Mouse (Mus musculus) hindbrain, embryonic 15.5 days (tissue): ENCODE results near the gene Ctf1. TPM values are rescaled to one million over a fixed set of nuclear protein-coding genes. Genes with fewer than 3 reads are reported as not detected.

ENCODE experiments used
- ATAC-seq: fragments of 200-750 bp; cut with Nextera tagmentation; 2 replicates; pipeline ENCODE4 v1.8.0; 2017; ENCODE audit warnings: low read depth, moderate number of reproducible peaks, moderate TSS enrichment; ENCODE audit not compliant: low FRiP score
- H3K27ac ChIP-seq: fragments of 300-500 bp; sonication (generic); replicated peaks from 2 replicates; pipeline ENCODE4 v1.5.1; 2015; ENCODE audit warnings: mild to moderate bottlenecking, inconsistent platforms
- H3K27me3 ChIP-seq: fragments of 300-500 bp; sonication (generic); 2 replicates; pipeline ENCODE4 v1.6.1; 2015; ENCODE audit warnings: control low read depth, inconsistent platforms
- H3K36me3 ChIP-seq: fragments of 300-500 bp; sonication (generic); 2 replicates; pipeline ENCODE4 v1.6.1; 2015; ENCODE audit warnings: control low read depth, inconsistent platforms
- H3K4me1 ChIP-seq: fragments of 300-500 bp; sonication (generic); replicated peaks from 2 replicates; pipeline ENCODE4 v1.6.1; 2015; ENCODE audit warnings: control low read depth, inconsistent platforms
- H3K4me2 ChIP-seq: fragments of 300-500 bp; sonication (generic); 2 replicates; pipeline ENCODE4 v1.6.1; 2015; ENCODE audit warnings: moderate library complexity, mild to moderate bottlenecking, inconsistent platforms
- H3K4me3 ChIP-seq: fragments of 300-500 bp; sonication (generic); 2 replicates; pipeline ENCODE4 v1.5.1; 2015; ENCODE audit warnings: mild to moderate bottlenecking, inconsistent platforms
- H3K9ac ChIP-seq: fragments of 300-500 bp; sonication (generic); 2 replicates; pipeline ENCODE4 v1.6.1; 2015; ENCODE audit warnings: inconsistent platforms
- H3K9me3 ChIP-seq: fragments of 300-500 bp; sonication (generic); 2 replicates; pipeline ENCODE4 v1.6.1; 2016; ENCODE audit warnings: control low read depth, inconsistent platforms
- WGBS: fragments of 180-500 bp; shearing (Covaris S2); methylation state at CpG from one replicate; pipeline ENCODE4 v1.1.7; 2015; 5-methylcytosine and 5-hydroxymethylcytosine counted together
- polyA plus RNA-seq: library from polyadenylated mRNA; unstranded; fragments of >200 nt; fragmentation: Nextera tagmentation; extraction: Ambion mirVana; gene quantifications from 2 replicates; pipeline ENCODE4 v1.2.1, GENCODE M21; 2015

Gene Ctf1
- polyA plus RNA-seq, result 3.8 and 5.4 TPM in 2 replicates

GRCm38 (mm10) chr7:127712461-127713385, at the start of gene Ctf1:
Ctf1 (plus strand) TSS chr7:127712736.
- Histone ChIP-seq H3K27me3 (no peaks in the 10 kb centered on the region), H3K4me1 (peaks cover 30% of the 10 kb centered on the region), H3K27ac (peak within 1 kb of the TSS; percentile 68), H3K4me2 (peak within 1 kb of the TSS; percentile 56), H3K36me3 (no peaks in the 10 kb centered on the region), H3K9ac (0 out of 2 replicates have a peak within 1 kb of the TSS, but pooled peaks have one; percentile 4), H3K4me3 (peak within 1 kb of the TSS; percentile 21), H3K9me3 (no peaks in the 10 kb centered on the region)
- WGBS, result 1% methylated on average over 28 of the region's 28 CpGs
- ATAC-seq, result peak; percentile 51

- H3K27ac ChIP-seq, result no peak overlapping the region
- H3K36me3 ChIP-seq, result peaks cover 28% of the 10 kb centered on the region
- H3K4me2 ChIP-seq, result no peak overlapping the region
- H3K9ac ChIP-seq, result no peak overlapping the region
- no peaks in the 10 kb centered on the region for H3K27me3 ChIP-seq
- H3K4me1 ChIP-seq, result no peaks in the 10 kb centered on the region
- no peak overlapping the region for H3K4me3 ChIP-seq
- no peak for ATAC-seq
- 91% methylated on average over 6 of the region's 6 CpGs for WGBS
- no peaks in the 10 kb centered on the region for H3K9me3 ChIP-seq
Observed at GRCm38 (mm10) chr7:127662926-127663325, 49.6 kb upstream of the Ctf1 start.

- 92% methylated on average over 6 of the region's 6 CpGs for WGBS
- no peak overlapping the region for H3K4me3 ChIP-seq
- no peak overlapping the region for H3K27ac ChIP-seq
- ATAC-seq, result no peak
- no peaks in the 10 kb centered on the region for H3K4me1 ChIP-seq
- no peaks in the 10 kb centered on the region for H3K27me3 ChIP-seq
- no peak overlapping the region for H3K9ac ChIP-seq
- H3K36me3 ChIP-seq, result peaks cover 28% of the 10 kb centered on the region
- no peak overlapping the region for H3K4me2 ChIP-seq
- no peaks in the 10 kb centered on the region for H3K9me3 ChIP-seq
Observed at GRCm38 (mm10) chr7:127666066-127666654, 46.4 kb upstream of the Ctf1 start.

GRCm38 (mm10) chr7:127666679-127667078, 45.9 kb upstream of the Ctf1 start:
- WGBS, result 87% methylated on average over 13 of the region's 13 CpGs
- ATAC-seq, result no peak
- peaks cover 28% of the 10 kb centered on the region for H3K36me3 ChIP-seq
- H3K9me3 ChIP-seq, result no peaks in the 10 kb centered on the region
- no peak overlapping the region for H3K27ac ChIP-seq
- H3K4me1 ChIP-seq, result no peaks in the 10 kb centered on the region
- H3K9ac ChIP-seq, result no peak overlapping the region
- no peaks in the 10 kb centered on the region for H3K27me3 ChIP-seq
- no peak overlapping the region for H3K4me2 ChIP-seq
- H3K4me3 ChIP-seq, result no peak overlapping the region

GRCm38 (mm10) chr7:127667171-127667570, 45.4 kb upstream of the Ctf1 start:
- Histone ChIP-seq H3K36me3 (peaks cover 28% of the 10 kb centered on the region), H3K9me3 (no peaks in the 10 kb centered on the region), H3K4me2 (no peak overlapping the region), H3K27ac (no peak overlapping the region), H3K27me3 (no peaks in the 10 kb centered on the region), H3K9ac (no peak overlapping the region), H3K4me1 (no peaks in the 10 kb centered on the region), H3K4me3 (no peak overlapping the region)
- no peak for ATAC-seq
- 82% methylated on average over 8 of the region's 8 CpGs for WGBS

GRCm38 (mm10) chr7:127671880-127672774, 40.4 kb upstream of the Ctf1 start:
- Histone ChIP-seq H3K9me3 (no peaks in the 10 kb centered on the region), H3K4me2 (no peak overlapping the region), H3K4me3 (no peak overlapping the region), H3K27ac (no peak overlapping the region), H3K4me1 (peaks cover 10% of the 10 kb centered on the region), H3K9ac (no peak overlapping the region), H3K27me3 (no peaks in the 10 kb centered on the region), H3K36me3 (no peaks in the 10 kb centered on the region)
- WGBS, result 82% methylated on average over 11 of the region's 11 CpGs
- no peak for ATAC-seq

- Histone ChIP-seq H3K9ac (no peak overlapping the region), H3K27ac (no peak overlapping the region), H3K36me3 (no peaks in the 10 kb centered on the region), H3K4me3 (no peak overlapping the region), H3K4me1 (peaks cover 10% of the 10 kb centered on the region), H3K4me2 (no peak overlapping the region), H3K27me3 (no peaks in the 10 kb centered on the region), H3K9me3 (no peaks in the 10 kb centered on the region)
- ATAC-seq, result no peak
- 73% methylated on average over 4 of the region's 4 CpGs for WGBS
Observed at GRCm38 (mm10) chr7:127672776-127673175, 39.8 kb upstream of the Ctf1 start.

DNA sequence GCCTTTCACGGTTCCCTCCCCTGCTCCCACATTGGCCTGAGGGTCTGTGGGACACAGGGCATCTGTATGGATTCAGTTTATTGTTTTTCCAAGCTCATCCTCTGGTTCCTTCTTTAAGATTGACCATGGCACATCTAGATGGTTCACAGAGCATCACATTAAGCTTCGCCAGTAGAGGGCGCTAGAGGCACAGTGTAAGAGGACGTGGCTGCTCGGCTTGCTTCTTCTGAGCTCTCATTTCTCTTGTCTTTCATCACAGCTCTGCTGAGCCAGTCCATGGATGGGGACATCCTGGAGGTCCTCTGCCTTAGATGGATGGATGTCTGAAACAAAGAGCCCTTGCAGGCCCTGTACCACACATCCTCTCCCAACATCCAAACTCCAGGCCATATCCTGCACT, 37.6 kb upstream of the Ctf1 start:
- no peaks in the 10 kb centered on the region for H3K9me3 ChIP-seq
- H3K36me3 ChIP-seq, result no peaks in the 10 kb centered on the region
- ATAC-seq, result peak; percentile 82
- 5% methylated on average over 5 of the region's 5 CpGs for WGBS
- peaks cover 10% of the 10 kb centered on the region for H3K4me1 ChIP-seq
- 0 out of 2 replicates have a peak overlapping the region, but pooled peaks have one; percentile 10 for H3K9ac ChIP-seq
- H3K27me3 ChIP-seq, result no peaks in the 10 kb centered on the region
- no peak overlapping the region for H3K4me3 ChIP-seq
- no peak overlapping the region for H3K4me2 ChIP-seq
- H3K27ac ChIP-seq, result peak overlapping the region; percentile 74

GRCm38 (mm10) chr7:127675391-127675811, 37.1 kb upstream of the Ctf1 start:
- Histone ChIP-seq H3K4me2 (no peak overlapping the region), H3K27me3 (no peaks in the 10 kb centered on the region), H3K36me3 (no peaks in the 10 kb centered on the region), H3K9me3 (no peaks in the 10 kb centered on the region), H3K4me3 (no peak overlapping the region), H3K9ac (0 out of 2 replicates have a peak overlapping the region, but pooled peaks have one; percentile 10), H3K27ac (peak overlapping the region; percentile 74), H3K4me1 (peaks cover 10% of the 10 kb centered on the region)
- ATAC-seq, result peak; percentile 49
- 73% methylated on average over 9 of the region's 9 CpGs for WGBS

GRCm38 (mm10) chr7:127677077-127677476, 35.5 kb upstream of the Ctf1 start:
- WGBS, result 62% methylated on average over 6 of the region's 6 CpGs
- Histone ChIP-seq H3K36me3 (no peaks in the 10 kb centered on the region), H3K4me2 (no peak overlapping the region), H3K27me3 (no peaks in the 10 kb centered on the region), H3K27ac (no peak overlapping the region), H3K4me1 (peaks cover 10% of the 10 kb centered on the region), H3K4me3 (no peak overlapping the region), H3K9ac (no peak overlapping the region), H3K9me3 (no peaks in the 10 kb centered on the region)
- no peak for ATAC-seq

GRCm38 (mm10) chr7:127677609-127678008, 34.9 kb upstream of the Ctf1 start:
- H3K9me3 ChIP-seq, result no peaks in the 10 kb centered on the region
- H3K36me3 ChIP-seq, result no peaks in the 10 kb centered on the region
- H3K4me1 ChIP-seq, result peaks cover 10% of the 10 kb centered on the region
- H3K9ac ChIP-seq, result no peak overlapping the region
- 89% methylated on average over 4 of the region's 4 CpGs for WGBS
- no peaks in the 10 kb centered on the region for H3K27me3 ChIP-seq
- no peak overlapping the region for H3K27ac ChIP-seq
- ATAC-seq, result no peak
- H3K4me3 ChIP-seq, result no peak overlapping the region
- H3K4me2 ChIP-seq, result no peak overlapping the region
